Mouse (Mus musculus) cortical plate, adult 2 months (tissue): Measurements from ENCODE around the gene Fpgs.

ENCODE experiments used
- CTCF ChIP-seq: fragments of 200-500 bp; IDR thresholded peaks from 2 replicates; pipeline ENCODE4 v1.5.1; 2011; ENCODE audit warnings: mild to moderate bottlenecking, control low read depth, low read length; ENCODE audit not compliant: insufficient read depth; ENCODE audit errors: extremely low read depth
- POLR2A ChIP-seq: fragments of 200-500 bp; IDR thresholded peaks from 2 replicates; pipeline ENCODE4 v1.6.1; 2011; ENCODE audit warnings: mild to moderate bottlenecking, low read length, control low read depth; ENCODE audit not compliant: insufficient read depth; ENCODE audit errors: extremely low read depth

DNA sequence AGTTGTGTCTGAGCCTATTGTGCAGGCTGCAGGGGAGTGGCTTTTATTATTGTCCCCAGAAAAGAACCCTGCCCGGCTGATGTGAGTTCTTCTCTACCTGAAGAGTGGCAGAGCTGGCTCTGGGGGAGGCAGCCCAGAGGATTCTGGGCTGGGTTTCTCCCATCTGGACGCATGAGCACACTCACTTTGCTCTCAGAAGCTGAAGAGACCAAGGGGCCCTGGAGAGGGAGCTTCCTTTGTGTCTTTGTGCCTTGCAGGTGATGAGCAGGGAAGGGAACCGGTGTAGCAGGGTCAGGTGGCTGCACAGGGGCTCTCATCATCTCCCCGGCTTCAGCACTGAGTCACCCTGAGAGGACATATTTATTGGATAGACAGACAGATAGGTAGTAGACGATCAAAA lies 41.7 kb downstream of the Fpgs start:
- TF ChIP-seq CTCF: no peak
- no peak for TF ChIP-seq POLR2A
